Mouse (Mus musculus) midbrain, postnatal 0 days (tissue): ENCODE measurements around the gene Sema6b. TPM values are rescaled to one million over a fixed set of nuclear protein-coding genes. Genes with fewer than 3 reads are reported as not detected.
A peak's percentile ranks its signal among the peaks of the same experiment; 100 is the strongest.

Experiments
- ATAC-seq: fragments of 200-750 bp; cut with Nextera tagmentation; 2 replicates; pipeline ENCODE4 v1.8.0; 2017; ENCODE audit warnings: moderate number of reproducible peaks, mild to moderate bottlenecking, moderate TSS enrichment, moderate library complexity; ENCODE audit not compliant: low FRiP score
- DNase-seq: peaks from one replicate; pipeline ENCODE4 v3.0.0-alpha.2; 2015; ENCODE audit warnings: low spot score
- H3K27ac ChIP-seq: fragments of 300-500 bp; sonication (generic); 2 replicates; pipeline ENCODE4 v1.5.1; 2014; ENCODE audit warnings: low read depth, mild to moderate bottlenecking, low read length, mixed read lengths
- H3K27me3 ChIP-seq: fragments of 300-500 bp; sonication (generic); 2 replicates; pipeline ENCODE4 v1.6.1; 2014; ENCODE audit warnings: low read length, control low read depth, mixed read lengths; ENCODE audit not compliant: insufficient read depth
- H3K36me3 ChIP-seq: fragments of 300-500 bp; sonication (generic); 2 replicates; pipeline ENCODE4 v1.6.1; 2014; ENCODE audit warnings: low read length, control low read depth, mixed read lengths; ENCODE audit not compliant: insufficient read depth
- H3K4me1 ChIP-seq: fragments of 300-500 bp; sonication (generic); 2 replicates; pipeline ENCODE4 v1.6.1; 2014; ENCODE audit warnings: mild to moderate bottlenecking, control low read depth, antibody characterized with exemption, low read length, mixed read lengths; ENCODE audit not compliant: insufficient read depth
- H3K4me2 ChIP-seq: fragments of 300-500 bp; sonication (generic); 2 replicates; pipeline ENCODE4 v1.6.1; 2014; ENCODE audit warnings: low read depth, mild to moderate bottlenecking, low read length, mixed read lengths; ENCODE audit not compliant: poor library complexity, severe bottlenecking
- H3K4me3 ChIP-seq: fragments of 300-500 bp; sonication (generic); 2 replicates; pipeline ENCODE4 v1.5.1; 2014; ENCODE audit warnings: low read depth, mild to moderate bottlenecking, low read length, moderate library complexity
- H3K9ac ChIP-seq: fragments of 300-500 bp; sonication (generic); replicated peaks from 2 replicates; pipeline ENCODE4 v1.6.1; 2014; ENCODE audit warnings: mild to moderate bottlenecking, low read length, moderate library complexity, mixed read lengths; ENCODE audit not compliant: poor library complexity, severe bottlenecking
- H3K9me3 ChIP-seq: fragments of 300-500 bp; sonication (generic); 2 replicates; pipeline ENCODE4 v1.6.1; 2016; ENCODE audit warnings: low read length, control low read depth
- CTCF ChIP-seq: IDR thresholded peaks from 2 replicates; pipeline ENCODE4 v1.5.1; 2016; ENCODE audit warnings: antibody characterized with exemption, mild to moderate bottlenecking
- WGBS: fragments of 180-500 bp; shearing (Covaris S2); extraction: QIAGEN DNeasy Blood & Tissue Kit; methylation state at CpG from one replicate; pipeline ENCODE4 v1.1.7; 2014; 5-methylcytosine and 5-hydroxymethylcytosine counted together
- polyA plus RNA-seq: library from polyadenylated mRNA; unstranded; fragments of >200 nt; fragmentation: Nextera tagmentation; extraction: Ambion mirVana; gene quantifications from 2 replicates; pipeline ENCODE4 v1.2.1, GENCODE M21; 2015
- total RNA-seq: library from RNA; depleted of rRNA; stranded (reverse); fragments of >200 nt; gene quantifications from 2 replicates; pipeline ENCODE4 v1.2.3, GENCODE M21; 2014

Sema6b gene
- total and polyA plus RNA-seq, 2 experiments from 2014 or later, result 17.4 to 106 TPM

DNA sequence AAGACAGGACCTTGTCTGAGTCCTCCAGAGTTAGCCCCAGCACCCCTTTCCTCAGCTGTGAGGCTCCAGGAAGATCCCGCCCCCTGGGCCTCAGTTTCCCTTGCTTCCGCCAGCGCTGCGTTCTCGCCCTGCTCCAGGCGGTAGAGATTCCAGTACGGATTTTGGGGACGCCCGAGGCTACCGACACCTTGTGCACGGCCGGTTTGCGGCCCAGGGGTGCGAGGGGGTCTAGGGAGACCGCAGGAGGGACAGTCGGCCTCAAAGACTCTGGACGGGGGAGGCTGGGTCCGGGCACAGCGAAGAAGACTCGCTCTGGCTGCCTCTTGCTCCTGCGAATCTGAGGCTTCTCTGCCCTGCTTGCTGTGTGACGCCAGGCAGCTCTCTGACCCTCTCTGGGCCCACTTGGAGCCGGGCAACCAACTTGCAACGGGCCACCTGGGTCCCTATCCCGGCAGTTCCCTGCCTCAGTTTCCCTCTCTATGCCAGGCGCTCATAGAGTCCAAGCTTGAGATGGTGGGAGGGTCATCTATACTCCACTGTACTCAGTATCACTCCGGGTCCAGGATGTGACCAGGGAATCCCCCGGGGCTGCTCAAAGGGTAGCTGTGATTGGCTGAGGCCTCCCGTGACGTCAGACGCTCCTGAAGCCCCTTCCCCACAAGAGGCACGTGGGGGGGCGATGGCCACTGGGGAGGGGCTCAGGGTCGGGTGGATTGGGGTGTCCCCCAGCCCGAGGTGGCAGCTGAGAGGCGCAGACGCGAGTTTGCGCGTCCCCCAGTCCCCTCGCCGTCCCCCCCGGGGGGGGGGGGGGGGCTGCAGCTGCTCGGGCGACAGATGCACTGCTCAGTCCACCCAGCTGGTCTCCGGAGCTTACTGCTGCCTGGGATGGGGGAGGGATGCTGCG is 1.8 kb upstream of the Sema6b start:
- DNase-seq (peak; percentile 76), ATAC-seq (peak; percentile 47)
- Histone ChIP-seq H3K9ac (peak overlapping the region; percentile 50), H3K4me3 (peak overlapping the region; percentile 45), H3K9me3 (no peaks in the 10 kb centered on the region), H3K4me1 (peaks cover 16% of the 10 kb centered on the region), H3K27ac (no peak overlapping the region), H3K36me3 (no peaks in the 10 kb centered on the region), H3K4me2 (peak overlapping the region; percentile 89), H3K27me3 (no peaks in the 10 kb centered on the region)
- no peak for TF ChIP-seq CTCF
- WGBS, result under 1% methylated on average over 39 of the region's 47 CpGs

GRCm38 (mm10) chr17:56139355-56139754 is 788 bp downstream of the Sema6b start:
- WGBS, result 17% methylated on average over 7 of the region's 21 CpGs
- Histone ChIP-seq H3K36me3 (0 out of 2 replicates have a peak, but pooled peaks cover 3% of the 10 kb centered on the region), H3K4me3 (peak overlapping the region; percentile 81), H3K27me3 (no peaks in the 10 kb centered on the region), H3K4me1 (peaks cover 17% of the 10 kb centered on the region), H3K4me2 (peak overlapping the region; percentile 81), H3K9me3 (no peaks in the 10 kb centered on the region), H3K9ac (peak overlapping the region; percentile 91), H3K27ac (peak overlapping the region; percentile 69; the same call in 1 of the 2 replicates)
- peak; percentile 47 for ATAC-seq
- no peak for TF ChIP-seq CTCF
- DNase-seq, result no peak

GRCm38 (mm10) chr17:56137839-56138613 is 2.1 kb downstream of the Sema6b start:
- H3K4me1 ChIP-seq, result peaks cover 17% of the 10 kb centered on the region
- DNase-seq, result no peak

GRCm38 (mm10) chr17:56136558-56136957 is 3.6 kb downstream of the Sema6b start:
- peaks cover 10% of the 10 kb centered on the region for H3K4me1 ChIP-seq
- H3K27ac ChIP-seq, result no peak overlapping the region
- no peak overlapping the region for H3K4me2 ChIP-seq
- 0 out of 2 replicates have a peak, but pooled peaks cover 3% of the 10 kb centered on the region for H3K36me3 ChIP-seq
- no peak for TF ChIP-seq CTCF
- DNase-seq, result no peak
- H3K9ac ChIP-seq, result no peak overlapping the region
- no peaks in the 10 kb centered on the region for H3K9me3 ChIP-seq
- 79% methylated on average over 7 of the region's 7 CpGs for WGBS
- H3K4me3 ChIP-seq, result no peak overlapping the region
- no peak for ATAC-seq
- H3K27me3 ChIP-seq, result no peaks in the 10 kb centered on the region

More at GRCm38 (mm10) chr17:56137839-56138613, 2.1 kb downstream of the Sema6b start:
- H3K4me3 ChIP-seq, result peak overlapping the region; percentile 81
- H3K9ac ChIP-seq, result peak overlapping the region; percentile 91
- H3K36me3 ChIP-seq, result 0 out of 2 replicates have a peak, but pooled peaks cover 3% of the 10 kb centered on the region
- 20% methylated on average over 25 of the region's 25 CpGs for WGBS
- ATAC-seq, result no peak
- H3K4me2 ChIP-seq, result peak overlapping the region; percentile 81
- no peaks in the 10 kb centered on the region for H3K27me3 ChIP-seq
- TF ChIP-seq CTCF, result no peak
- H3K9me3 ChIP-seq, result no peaks in the 10 kb centered on the region
- H3K27ac ChIP-seq, result no peak overlapping the region

DNA sequence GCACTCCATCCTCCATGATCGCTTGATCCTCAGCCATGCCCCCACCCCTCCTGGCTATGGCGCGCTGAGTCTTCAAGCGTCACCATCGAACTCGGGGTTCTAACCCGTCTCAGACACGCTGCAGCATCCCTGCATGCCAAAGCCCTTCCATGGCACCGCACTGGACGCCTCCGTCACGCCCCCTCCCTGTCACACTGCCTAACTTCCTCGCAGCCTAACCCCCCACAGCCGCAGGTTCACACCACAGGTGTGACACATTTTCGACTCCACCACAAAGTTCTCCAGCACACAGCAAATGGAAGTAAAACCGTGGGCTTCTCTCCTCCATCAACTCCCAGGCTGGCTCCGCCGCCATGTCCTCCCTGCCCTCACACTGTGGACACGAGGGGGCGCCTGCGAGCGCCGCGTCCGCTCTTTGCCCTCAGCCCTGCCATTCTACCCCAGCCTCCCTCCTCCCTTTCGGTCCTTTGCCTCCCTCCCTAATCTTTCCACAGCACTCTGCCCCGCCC is 5.6 kb downstream of the Sema6b start:
- Histone ChIP-seq H3K9me3 (no peaks in the 10 kb centered on the region), H3K4me3 (no peak overlapping the region), H3K9ac (no peak overlapping the region), H3K27ac (no peak overlapping the region), H3K4me2 (peak overlapping the region; percentile 33), H3K36me3 (peaks cover 23% of the 10 kb centered on the region), H3K4me1 (peaks cover 10% of the 10 kb centered on the region), H3K27me3 (no peaks in the 10 kb centered on the region)
- WGBS, result 2% methylated on average over 27 of the region's 27 CpGs
- peak; percentile 73 for TF ChIP-seq CTCF
- no peak for ATAC-seq
- no peak for DNase-seq
